Mouse (Mus musculus) cerebellum, adult (tissue): ENCODE measurements around the gene Aimp2.

Experiments used
- ATAC-seq: cut with Nextera tagmentation; 2 replicates; pipeline ENCODE4 v1.9.2; 2017; ENCODE audit warnings: mild to moderate bottlenecking, moderate library complexity, mixed read lengths; ENCODE audit not compliant: insufficient number of reproducible peaks, low FRiP score, low TSS enrichment

Gene Aimp2

DNA sequence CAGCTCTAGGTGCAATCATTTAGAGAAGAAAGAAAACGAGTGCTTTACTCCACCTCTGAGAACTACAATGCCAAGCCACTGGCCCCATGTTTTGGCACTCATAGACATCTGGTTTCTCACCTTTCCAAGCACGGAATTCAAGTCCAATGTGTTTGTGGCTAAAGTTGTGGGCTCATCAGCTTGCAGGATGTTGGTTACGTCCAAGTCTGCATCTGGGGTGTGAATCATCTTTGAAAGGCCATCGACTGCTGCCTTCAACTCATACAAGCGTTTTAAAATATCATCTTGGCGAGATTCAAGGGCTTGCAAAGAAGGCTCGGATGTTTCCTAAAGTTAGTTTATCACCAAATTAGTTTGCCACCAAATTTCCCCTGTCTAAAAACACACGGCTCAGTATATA lies 3.2 kb downstream of the Aimp2 start:
- no peak for ATAC-seq

GRCm38 (mm10) chr5:143903813-143904212 lies 5.8 kb downstream of the Aimp2 start:
- no peak for ATAC-seq

- no peak for ATAC-seq
Observed at GRCm38 (mm10) chr5:143902111-143902510, 7.5 kb downstream of the Aimp2 start.

DNA sequence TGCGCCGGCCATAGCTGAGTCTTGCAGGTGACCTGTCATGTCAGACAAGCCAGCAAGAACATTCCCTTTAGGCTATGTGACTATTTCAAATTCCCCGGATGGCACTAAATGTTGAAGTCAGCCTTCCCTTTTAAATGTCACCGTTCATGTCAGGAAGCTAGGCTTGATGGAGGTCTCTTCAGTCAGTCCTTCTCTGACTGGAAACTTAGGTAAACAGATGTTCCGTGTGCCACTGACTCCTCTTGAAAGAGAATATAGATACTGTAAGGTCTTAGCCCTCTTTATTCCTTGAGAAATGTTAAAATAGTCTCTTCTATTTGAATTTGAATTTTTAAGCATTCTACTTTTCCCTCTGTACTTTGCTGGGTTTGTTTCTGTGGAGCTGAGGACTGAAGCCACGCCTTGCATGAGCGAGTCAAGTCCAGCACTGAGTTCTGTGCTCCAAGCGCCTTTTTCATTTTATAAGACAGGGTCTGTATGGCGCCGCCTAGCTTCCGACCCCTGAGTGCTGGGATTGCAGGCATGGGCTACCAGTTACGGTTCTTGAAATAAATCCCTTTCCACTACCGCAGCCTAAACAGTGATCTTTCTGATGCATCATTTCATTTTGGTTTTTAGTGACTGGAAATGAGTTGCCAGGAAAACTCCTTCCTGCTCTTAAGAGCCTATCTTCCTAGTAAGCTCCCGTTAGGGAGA lies 11.9 kb downstream of the Aimp2 start, which contains the start of gene Ankrd61:
Gene Ankrd61 (minus strand): TSS at position 51 of the 696 bp plus-strand sequence.
- ATAC-seq: no peak

DNA sequence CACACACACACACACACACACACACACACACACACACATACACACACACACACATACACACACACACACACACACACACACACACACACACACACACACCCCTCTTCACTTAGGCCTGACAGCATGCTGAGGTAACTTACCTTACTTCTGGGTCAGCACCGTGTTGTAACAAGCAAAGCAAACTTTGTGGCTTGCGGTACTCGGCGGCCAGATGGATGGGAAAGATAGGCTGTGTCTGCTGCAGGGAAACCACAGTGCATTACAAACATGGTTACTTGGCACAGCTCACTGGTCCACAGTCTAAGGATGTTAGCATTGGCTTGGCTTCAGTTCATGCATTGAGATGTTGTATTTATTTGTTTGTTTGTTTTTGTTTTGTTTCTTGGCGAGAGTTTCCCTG lies 16.3 kb downstream of the Aimp2 start:
- ATAC-seq: no peak

GRCm38 (mm10) chr5:143892255-143892886 lies 17.3 kb downstream of the Aimp2 start:
- no peak for ATAC-seq

- no peak for ATAC-seq
Observed at GRCm38 (mm10) chr5:143890741-143891140, 18.9 kb downstream of the Aimp2 start.

GRCm38 (mm10) chr5:143885274-143885673 lies 24.4 kb downstream of the Aimp2 start:
- ATAC-seq: no peak

GRCm38 (mm10) chr5:143874571-143874970 lies 35.1 kb downstream of the Aimp2 start:
- ATAC-seq: no peak

GRCm38 (mm10) chr5:143871547-143872169 lies 38.0 kb downstream of the Aimp2 start:
- no peak for ATAC-seq
